Mouse (Mus musculus): ENCODE data around the gene Cdh15.

Cdh15 gene

GRCm38 (mm10) chr8:122847829-122848561 is at the start of gene Cdh15:
Gene Cdh15 (plus strand): TSS chr8:122847966.
- in situ Hi-C loops (cut with MboI; ENCODE audit: unreplicated experiment in 2 of 2): no loop called here

GRCm38 (mm10) chr8:122803906-122804761 is 43.6 kb upstream of the Cdh15 start:
- in situ Hi-C loops (cut with MboI; ENCODE audit: unreplicated experiment in 2 of 2): no loop called here

GRCm38 (mm10) chr8:122805349-122805748 is 42.4 kb upstream of the Cdh15 start:
- in situ Hi-C loops (cut with MboI; ENCODE audit: unreplicated experiment in 2 of 2): no loop called here

GRCm38 (mm10) chr8:122806956-122807538 is 40.7 kb upstream of the Cdh15 start:
- in situ Hi-C loops (cut with MboI; ENCODE audit: unreplicated experiment in 2 of 2): no loop called here

GRCm38 (mm10) chr8:122807907-122808306 is 39.9 kb upstream of the Cdh15 start:
- in situ Hi-C loops (cut with MboI; ENCODE audit: unreplicated experiment in 2 of 2): no loop called here

- in situ Hi-C loops (cut with MboI; ENCODE audit: unreplicated experiment in 2 of 2): no loop called here
Measured at GRCm38 (mm10) chr8:122810376-122810775, 37.4 kb upstream of the Cdh15 start.

GRCm38 (mm10) chr8:122811870-122812494 is 35.8 kb upstream of the Cdh15 start:
- in situ Hi-C loops (cut with MboI; ENCODE audit: unreplicated experiment in 2 of 2): no loop called here

- in situ Hi-C loops (cut with MboI; ENCODE audit: unreplicated experiment in 2 of 2): no loop called here
Measured at GRCm38 (mm10) chr8:122812610-122813250, 35.0 kb upstream of the Cdh15 start.

- in situ Hi-C loops (cut with MboI; ENCODE audit: unreplicated experiment in 2 of 2): no loop called here
Measured at GRCm38 (mm10) chr8:122814608-122815007, 33.2 kb upstream of the Cdh15 start.

GRCm38 (mm10) chr8:122816965-122817364 is 30.8 kb upstream of the Cdh15 start:
- in situ Hi-C loops (cut with MboI; ENCODE audit: unreplicated experiment in 2 of 2): no loop called here

GRCm38 (mm10) chr8:122817724-122818496 is 29.9 kb upstream of the Cdh15 start:
- in situ Hi-C loops (cut with MboI; ENCODE audit: unreplicated experiment in 2 of 2): no loop called here

- in situ Hi-C loops (cut with MboI; ENCODE audit: unreplicated experiment in 2 of 2): no loop called here
Measured at GRCm38 (mm10) chr8:122819776-122820175, 28.0 kb upstream of the Cdh15 start.

GRCm38 (mm10) chr8:122824571-122824970 is 23.2 kb upstream of the Cdh15 start:
- in situ Hi-C loops (cut with MboI; ENCODE audit: unreplicated experiment in 2 of 2): no loop called here

- in situ Hi-C loops (cut with MboI; ENCODE audit: unreplicated experiment in 2 of 2): loop anchor here in 1 of 2 experiments (5.0 kb wide), 2 partner anchors 203 to 323 kb away; partner anchors contain the start of gene Pabpn1l
Measured at GRCm38 (mm10) chr8:122824986-122825385, 22.8 kb upstream of the Cdh15 start.

GRCm38 (mm10) chr8:122825408-122825807 is 22.4 kb upstream of the Cdh15 start:
- in situ Hi-C loops (cut with MboI; ENCODE audit: unreplicated experiment in 2 of 2): loop anchor here in 1 of 2 experiments (5.0 kb wide), 2 partner anchors 203 to 323 kb away; partner anchors contain the start of gene Pabpn1l

GRCm38 (mm10) chr8:122829396-122829795 is 18.4 kb upstream of the Cdh15 start:
- in situ Hi-C loops (cut with MboI; ENCODE audit: unreplicated experiment in 2 of 2): loop anchor here in 1 of 2 experiments (5.0 kb wide), 2 partner anchors 207 to 327 kb away; partner anchors contain the start of gene Pabpn1l

GRCm38 (mm10) chr8:122830349-122831061 is 17.3 kb upstream of the Cdh15 start:
- in situ Hi-C loops (cut with MboI; ENCODE audit: unreplicated experiment in 2 of 2): loop anchor here (5.0 to 10.0 kb wide), 4 partner anchors 213 to 454 kb away; no protein-coding TSS in a partner anchor

- in situ Hi-C loops (cut with MboI; ENCODE audit: unreplicated experiment in 2 of 2): loop anchor here (5.0 to 10.0 kb wide), 4 partner anchors 217 to 450 kb away; no protein-coding TSS in a partner anchor
Measured at GRCm38 (mm10) chr8:122834416-122834815, 13.3 kb upstream of the Cdh15 start.

Measured in v-Abl transformed pro-B cells (cell line).